Mouse (Mus musculus) layer of hippocampus, adult 2 months (tissue): ENCODE measurements at regions not wholly inside any gene's neighbourhood (a gene's known extent, or its start where the extent isn't known, plus 50 kb on each side); places are given as distances from the start of the nearest gene placed in this dataset.

ENCODE experiments used
- DNase-seq, 2 experiments: peaks; one replicate each; pipeline ENCODE4 v3.0.0; 2022; ENCODE audit warnings: low spot score in 2 of 2
- H3K27ac ChIP-seq: fragments of 200-600 bp; 2 replicates; pipeline ENCODE4 v1.8.1; 2022
- H3K4me3 ChIP-seq: fragments of 200-600 bp; 2 replicates; pipeline ENCODE4 v1.8.1; 2022; ENCODE audit warnings: mild to moderate bottlenecking
- CTCF ChIP-seq: fragments of 200-600 bp; conservative IDR thresholded peaks from 2 replicates; pipeline ENCODE4 v1.8.1; 2022; ENCODE audit warnings: antibody characterized with exemption, mild to moderate bottlenecking, moderate library complexity

- TF ChIP-seq CTCF, result no peak
- H3K27ac ChIP-seq, result no peak overlapping the region
- H3K4me3 ChIP-seq, result no peak overlapping the region
- DNase-seq, result no peak
These were observed 126.2 kb downstream of the Mbl2 start for GRCm38 (mm10) chr19:30358961-30359360.

- Histone ChIP-seq H3K27ac (no peak overlapping the region), H3K4me3 (no peak overlapping the region)
- DNase-seq, result no peak
- TF ChIP-seq CTCF, result no peak
These were observed 139.2 kb downstream of the Mbl2 start for GRCm38 (mm10) chr19:30371901-30372300.

GRCm38 (mm10) chr19:30379767-30380166 lies 147.0 kb downstream of the Mbl2 start:
- no peak for TF ChIP-seq CTCF
- Histone ChIP-seq H3K4me3 (no peak overlapping the region), H3K27ac (no peak overlapping the region)
- no peak for DNase-seq

GRCm38 (mm10) chr19:30380515-30381206 lies 147.9 kb downstream of the Mbl2 start:
- no peak for TF ChIP-seq CTCF
- Histone ChIP-seq H3K4me3 (no peak overlapping the region), H3K27ac (no peak overlapping the region)
- no peak for DNase-seq

GRCm38 (mm10) chr19:30393791-30394190 lies 155.7 kb downstream of the Dkk1 start:
- TF ChIP-seq CTCF, result no peak
- DNase-seq, result no peak
- Histone ChIP-seq H3K4me3 (no peak overlapping the region), H3K27ac (no peak overlapping the region)

- TF ChIP-seq CTCF, result no peak
- DNase-seq, result no peak
- no peak overlapping the region for H3K4me3 ChIP-seq
These were observed 142.5 kb downstream of the Dkk1 start for GRCm38 (mm10) chr19:30406943-30407342.

GRCm38 (mm10) chr19:30419556-30420280 lies 129.7 kb downstream of the Dkk1 start:
- H3K27ac ChIP-seq, result no peak overlapping the region
- TF ChIP-seq CTCF, result no peak
- DNase-seq, result no peak
- no peak overlapping the region for H3K4me3 ChIP-seq

More at GRCm38 (mm10) chr19:30406943-30407342, 142.5 kb downstream of the Dkk1 start:
- no peak overlapping the region for H3K27ac ChIP-seq

GRCm38 (mm10) chr19:30425627-30426026 lies 123.8 kb downstream of the Dkk1 start:
- TF ChIP-seq CTCF, result no peak
- Histone ChIP-seq H3K27ac (no peak overlapping the region), H3K4me3 (no peak overlapping the region)
- no peak for DNase-seq

- DNase-seq, result no peak
- TF ChIP-seq CTCF, result peak; percentile 63
- H3K4me3 ChIP-seq, result no peak overlapping the region
- H3K27ac ChIP-seq, result no peak overlapping the region
These were observed 122.0 kb downstream of the Dkk1 start for GRCm38 (mm10) chr19:30427484-30427883.

- Histone ChIP-seq H3K27ac (no peak overlapping the region), H3K4me3 (no peak overlapping the region)
- DNase-seq, result no peak
- no peak for TF ChIP-seq CTCF
These were observed 116.3 kb downstream of the Dkk1 start for GRCm38 (mm10) chr19:30433141-30433540.

GRCm38 (mm10) chr19:30435054-30435738 lies 114.3 kb downstream of the Dkk1 start:
- Histone ChIP-seq H3K27ac (no peak overlapping the region), H3K4me3 (no peak overlapping the region)
- no peak for DNase-seq
- no peak for TF ChIP-seq CTCF

- no peak overlapping the region for H3K27ac ChIP-seq
- no peak for TF ChIP-seq CTCF
- DNase-seq, result no peak
- no peak overlapping the region for H3K4me3 ChIP-seq
These were observed 98.5 kb downstream of the Dkk1 start for GRCm38 (mm10) chr19:30450869-30451542.

GRCm38 (mm10) chr19:30451543-30451920 lies 97.9 kb downstream of the Dkk1 start:
- TF ChIP-seq CTCF, result no peak
- no peak overlapping the region for H3K27ac ChIP-seq
- H3K4me3 ChIP-seq, result no peak overlapping the region
- DNase-seq, result no peak
